Mouse (Mus musculus): ENCODE data around the gene Cacna1h.

The Cacna1h gene

DNA sequence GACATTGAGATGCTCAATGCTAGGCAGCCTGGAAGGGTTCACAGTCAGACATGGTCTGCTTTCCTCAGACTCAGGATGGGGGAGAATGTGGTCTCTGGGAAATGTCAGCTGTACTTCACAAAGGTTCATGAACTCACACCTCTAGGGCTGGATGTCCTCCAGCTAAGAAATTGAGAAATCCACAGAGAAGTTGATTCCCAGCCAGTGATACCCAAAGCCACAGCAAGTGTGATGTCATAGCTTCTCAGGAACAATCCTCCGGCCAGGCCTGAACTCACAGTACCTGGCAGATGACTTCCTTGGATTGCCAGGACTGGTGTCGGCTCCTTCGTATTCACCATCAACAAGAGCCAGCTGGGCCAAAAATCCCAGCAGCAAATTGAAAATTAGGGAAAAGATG lies 12.3 kb upstream of the Cacna1h start:
- no peak for DNase-seq (ENCODE audit: low spot score in 2 of 2)

DNA sequence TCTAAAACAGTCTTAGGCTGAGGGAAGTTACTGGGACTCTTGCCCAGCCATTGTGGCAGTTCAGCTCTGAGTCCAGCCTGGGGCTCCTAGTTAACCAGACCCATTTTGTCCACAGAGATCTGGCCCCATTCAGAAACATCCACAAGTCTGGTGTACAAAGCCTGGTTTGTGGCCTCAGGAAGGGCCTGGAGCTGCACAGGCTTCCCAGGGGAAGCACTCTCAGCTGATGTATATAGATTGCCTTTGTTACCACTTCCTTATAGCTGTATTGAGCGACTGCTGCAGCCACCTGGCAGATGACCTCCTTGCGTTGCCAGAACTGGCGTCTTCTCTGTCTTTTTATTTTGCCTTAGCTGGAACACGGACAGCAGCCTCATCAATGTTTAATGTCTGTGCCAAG lies 11.5 kb upstream of the Cacna1h start:
- no peak for DNase-seq (ENCODE audit: low spot score in 2 of 2)

DNA sequence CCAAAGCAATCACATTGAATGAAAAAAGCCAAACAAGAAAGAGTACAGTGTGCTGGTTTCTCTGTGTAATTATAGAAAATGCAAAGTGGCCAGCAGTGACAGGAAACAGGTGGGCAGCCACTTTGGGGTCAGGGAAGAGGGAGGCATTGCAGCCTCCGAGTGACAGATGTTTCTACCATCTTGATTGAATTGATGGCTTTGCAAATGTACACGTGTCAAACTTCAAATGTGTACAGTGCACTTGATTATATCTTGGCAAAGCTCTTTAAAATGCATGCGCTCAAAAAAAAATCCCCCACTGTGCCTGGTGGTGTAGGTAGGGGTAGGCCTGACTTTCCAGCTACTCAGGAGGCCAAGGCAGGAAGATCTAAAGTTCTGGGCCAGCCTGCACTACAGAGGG lies 9.3 kb upstream of the Cacna1h start:
- no peak for DNase-seq (ENCODE audit: low spot score in 2 of 2)

DNA sequence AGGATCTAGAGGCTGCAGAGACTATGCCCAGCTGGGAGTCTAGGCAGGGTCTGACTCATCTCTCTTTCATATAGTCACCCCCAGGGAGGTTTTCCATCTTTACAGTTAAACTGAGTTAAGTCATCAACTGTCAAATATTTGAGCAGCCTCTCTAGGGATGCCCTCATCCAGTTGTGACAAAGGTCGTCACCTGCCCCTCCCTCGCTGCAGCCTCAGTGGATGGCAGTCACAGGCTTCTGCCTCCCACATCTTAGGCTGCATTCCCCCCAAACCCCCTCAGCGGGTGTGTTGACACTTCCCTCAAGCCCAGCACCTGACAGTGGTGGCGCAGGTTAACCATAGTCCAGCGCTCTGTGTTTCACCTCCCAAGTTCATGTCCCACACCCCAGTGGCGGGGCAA lies 7.8 kb upstream of the Cacna1h start:
- no peak for DNase-seq (ENCODE audit: low spot score in 2 of 2)

DNA sequence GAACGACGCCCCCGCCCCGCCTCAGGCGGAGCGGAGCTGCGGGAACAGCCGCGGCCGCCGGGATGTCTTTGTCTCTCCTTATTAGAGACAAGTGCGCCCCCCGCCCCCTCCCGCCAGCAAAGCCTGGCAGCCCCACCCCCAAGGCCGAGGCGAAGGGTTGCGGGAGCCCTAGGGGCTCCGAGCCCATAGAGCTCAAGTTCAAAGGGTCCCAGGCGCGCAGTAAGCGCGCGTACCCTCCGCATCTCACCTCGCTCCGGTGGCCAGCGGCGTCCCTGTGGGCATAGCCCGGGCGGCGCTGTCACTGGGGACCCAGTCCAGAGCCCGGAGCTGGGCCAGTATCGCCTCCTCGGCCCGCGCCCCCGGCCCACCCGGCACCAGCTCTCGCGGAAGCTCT lies 363 bp downstream of the Cacna1h start:
- DNase-seq (ENCODE audit: low spot score in 2 of 2) = peak; percentile 53

DNA sequence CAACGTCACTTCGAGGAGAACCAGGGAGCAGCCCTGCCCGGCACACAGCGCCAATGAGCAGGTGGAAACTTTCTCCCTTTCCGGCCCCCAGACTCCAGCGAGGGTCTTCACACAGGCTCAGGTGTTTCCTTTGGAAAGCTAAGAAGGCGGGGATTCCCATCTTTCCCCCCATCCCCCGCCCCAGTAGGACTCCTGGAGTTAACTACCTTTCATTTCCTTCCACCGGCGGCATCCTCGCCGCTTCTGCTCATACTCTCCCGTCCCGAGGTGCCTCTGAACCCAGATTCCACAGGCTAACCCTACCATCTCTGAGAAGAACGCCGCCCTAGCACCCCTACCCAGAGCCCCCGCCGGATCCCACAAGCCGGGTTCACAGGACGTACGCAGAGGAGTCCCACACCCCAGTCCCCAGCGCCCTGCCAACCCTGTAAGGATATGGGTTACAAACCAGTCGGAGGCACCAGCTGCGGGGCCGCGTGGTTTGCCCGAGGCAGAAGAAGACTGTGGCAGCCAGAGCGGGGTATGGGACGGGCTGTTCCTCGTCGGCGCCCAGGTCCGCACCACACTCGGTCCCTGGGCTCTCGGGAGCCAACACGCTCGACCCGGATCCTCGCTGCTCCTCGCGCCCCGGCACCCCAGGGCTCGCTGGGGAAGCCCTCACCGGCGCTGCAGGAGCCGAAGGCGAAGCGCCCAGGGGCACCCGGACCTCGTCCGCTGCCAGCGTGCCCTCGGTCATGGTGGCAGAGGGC lies 976 bp downstream of the Cacna1h start:
- DNase-seq (ENCODE audit: low spot score in 2 of 2) = peak; percentile 65 to 68

DNA sequence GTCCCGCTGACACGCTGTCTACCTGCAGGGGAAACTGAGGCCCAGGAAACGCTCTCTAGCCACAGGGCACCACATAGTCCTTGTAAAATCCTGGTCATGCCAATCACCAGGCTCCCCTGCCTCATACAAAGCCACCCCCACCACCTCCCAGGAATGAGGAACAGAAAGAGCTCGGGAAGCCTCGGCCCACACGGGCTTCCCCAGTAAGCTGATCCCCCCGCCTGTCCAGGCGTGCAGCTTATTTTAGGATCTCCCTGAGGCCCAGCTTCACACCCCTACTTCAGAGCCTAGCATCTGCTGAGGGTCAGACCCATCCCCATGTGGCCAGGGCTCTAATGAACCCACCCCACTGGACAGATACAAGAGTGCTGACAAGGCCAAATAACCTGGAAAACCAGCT lies 3.0 kb downstream of the Cacna1h start:
- no peak for DNase-seq (ENCODE audit: low spot score in 2 of 2)

DNA sequence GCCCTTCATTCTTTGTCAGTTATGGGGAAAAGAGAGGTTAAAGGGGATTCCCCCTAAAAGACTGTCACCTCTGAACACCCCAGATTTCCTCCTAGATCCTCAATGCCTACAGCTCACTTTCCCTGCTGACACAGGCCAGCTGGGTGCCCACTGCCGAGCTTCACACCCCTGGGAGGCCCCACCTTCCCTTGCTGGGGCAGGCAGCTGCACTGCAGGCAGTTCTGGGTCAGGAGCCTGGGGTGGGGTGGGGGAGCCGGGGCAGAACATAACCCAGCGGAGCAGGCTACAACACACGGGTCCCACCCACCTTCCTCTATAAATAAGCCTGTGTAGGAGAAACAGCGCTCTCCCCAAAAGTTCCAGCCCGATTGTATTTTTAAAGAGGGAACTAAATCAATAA lies 3.7 kb downstream of the Cacna1h start:
- DNase-seq (ENCODE audit: low spot score in 2 of 2) = no peak

DNA sequence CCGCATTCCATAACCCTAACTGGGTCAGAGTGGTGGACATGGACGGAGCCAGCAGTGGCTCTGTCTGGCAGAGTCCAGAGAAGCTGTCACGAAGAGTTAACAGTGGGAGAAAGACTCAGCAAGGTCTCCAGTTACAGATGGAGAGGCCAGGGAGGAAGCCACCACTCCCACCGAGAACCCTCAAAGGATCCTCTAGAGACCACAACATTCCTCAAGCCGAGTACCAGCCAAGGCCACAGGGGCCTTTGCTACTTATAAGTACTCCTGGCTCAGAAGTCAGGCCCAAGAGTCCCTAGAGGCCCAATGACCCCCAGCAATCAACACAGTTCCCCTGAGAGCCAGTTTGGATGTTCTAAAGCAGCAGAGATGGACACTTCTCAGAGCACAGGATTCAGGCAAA lies 4.3 kb downstream of the Cacna1h start:
- no peak for DNase-seq (ENCODE audit: low spot score in 2 of 2)

DNA sequence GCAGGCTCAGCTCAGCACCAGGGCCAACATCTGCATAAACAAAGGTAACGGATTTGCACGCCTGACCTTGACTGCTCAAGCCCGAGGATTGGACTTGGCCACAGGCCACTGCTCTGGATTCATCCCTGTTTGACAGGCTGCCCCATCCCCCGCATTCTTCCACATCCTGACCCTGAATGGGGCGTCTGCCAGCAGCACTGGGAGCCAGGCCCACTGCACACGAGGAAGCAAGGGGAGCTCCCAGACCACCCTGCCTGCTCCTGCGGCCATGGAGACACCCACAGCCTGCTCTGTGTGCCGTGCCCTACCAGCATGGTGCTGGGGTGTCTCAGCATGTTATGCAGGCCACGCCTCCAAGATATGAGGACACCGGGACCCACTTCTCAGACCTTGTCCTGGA lies 6.1 kb downstream of the Cacna1h start:
- DNase-seq (ENCODE audit: low spot score in 2 of 2) = peak; percentile 71 to 75

DNA sequence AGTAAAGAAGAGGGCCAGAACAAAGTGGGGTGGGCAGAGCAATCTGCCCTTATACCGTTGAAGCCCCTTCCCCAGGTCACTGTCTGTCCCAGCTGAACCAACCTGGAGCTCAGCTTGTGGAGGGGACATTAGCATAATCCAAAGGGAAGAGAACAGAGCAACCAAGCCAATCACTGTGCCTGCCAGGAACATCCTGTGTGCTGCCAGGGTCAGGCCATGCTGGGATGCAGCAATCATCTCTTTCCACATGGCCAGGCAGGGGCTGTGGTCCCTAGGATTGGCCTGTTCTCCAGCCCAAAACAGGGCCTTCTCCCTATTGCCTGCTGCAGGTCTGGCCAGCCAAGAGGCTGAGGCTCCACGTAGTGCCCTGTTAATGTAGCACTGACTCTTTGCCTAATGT lies 7.6 kb downstream of the Cacna1h start:
- DNase-seq (ENCODE audit: low spot score in 2 of 2) = no peak

DNA sequence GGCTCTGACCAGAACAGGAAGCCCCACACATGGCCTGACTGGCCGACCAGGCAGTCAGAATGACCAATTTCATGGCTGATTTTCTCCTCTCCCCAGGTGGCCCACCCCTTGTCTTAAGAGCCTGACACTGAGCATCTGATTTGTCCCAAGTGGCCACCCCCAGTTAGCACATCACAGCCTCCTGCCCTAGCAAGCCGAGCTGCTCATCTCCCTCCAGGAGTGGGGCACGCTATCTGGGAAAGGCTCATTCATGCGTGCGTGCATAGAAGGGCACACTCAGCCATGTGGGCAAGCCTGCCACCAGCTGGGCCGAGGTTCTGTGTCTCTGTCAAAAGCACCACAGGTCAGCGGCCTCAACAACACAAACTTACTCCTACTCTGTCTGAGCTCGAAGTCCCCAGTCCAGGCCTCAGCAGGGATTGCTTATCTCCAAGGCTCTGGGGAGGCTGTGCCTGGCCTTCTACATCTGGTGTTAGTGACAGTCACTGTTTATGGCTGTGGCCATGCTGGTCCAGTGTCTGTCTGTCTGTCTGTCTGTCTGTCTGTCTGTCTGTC lies 9.0 kb downstream of the Cacna1h start:
- DNase-seq (ENCODE audit: low spot score in 2 of 2) = no peak

DNA sequence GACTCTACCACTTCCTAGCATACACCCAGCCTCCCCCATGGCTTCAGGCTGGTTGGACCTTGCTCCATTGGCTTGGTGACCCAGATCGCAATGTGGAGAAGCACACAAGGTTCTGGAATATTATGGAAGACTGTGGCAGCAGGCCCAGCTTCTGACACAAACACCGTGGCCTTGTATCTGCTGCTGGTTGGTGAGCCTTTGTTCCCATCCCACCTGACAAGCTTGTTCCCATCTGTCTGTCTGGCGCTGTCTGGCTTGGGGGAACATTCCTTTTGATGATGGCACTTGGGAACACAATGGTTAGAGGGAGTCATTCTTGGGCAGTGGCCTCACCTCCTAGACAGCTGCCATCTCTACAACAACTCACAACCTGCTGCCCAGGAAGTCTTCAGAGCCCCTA lies 12.6 kb downstream of the Cacna1h start:
- no peak for DNase-seq (ENCODE audit: low spot score in 2 of 2)

DNA sequence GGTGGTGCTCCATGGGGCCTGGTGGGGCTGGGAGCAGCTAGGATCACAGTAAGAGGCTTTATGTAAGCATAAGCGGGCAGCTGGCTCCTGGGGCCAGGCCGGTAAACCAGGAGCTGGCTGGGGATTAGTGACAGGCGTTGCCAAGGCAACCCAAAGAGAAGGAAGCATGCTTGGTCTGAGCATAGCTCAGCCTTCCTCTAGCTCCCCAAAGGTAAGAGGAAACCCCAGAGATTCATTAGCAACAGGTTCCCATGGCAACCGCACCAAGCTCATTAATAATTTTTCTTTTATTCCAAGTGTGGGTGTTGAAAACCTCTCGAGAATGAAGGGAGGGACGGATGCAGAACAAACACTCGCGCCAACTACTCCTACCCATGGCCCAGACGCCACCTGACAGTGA lies 14.7 kb downstream of the Cacna1h start:
- DNase-seq (ENCODE audit: low spot score in 2 of 2) = peak; percentile 71 to 76

DNA sequence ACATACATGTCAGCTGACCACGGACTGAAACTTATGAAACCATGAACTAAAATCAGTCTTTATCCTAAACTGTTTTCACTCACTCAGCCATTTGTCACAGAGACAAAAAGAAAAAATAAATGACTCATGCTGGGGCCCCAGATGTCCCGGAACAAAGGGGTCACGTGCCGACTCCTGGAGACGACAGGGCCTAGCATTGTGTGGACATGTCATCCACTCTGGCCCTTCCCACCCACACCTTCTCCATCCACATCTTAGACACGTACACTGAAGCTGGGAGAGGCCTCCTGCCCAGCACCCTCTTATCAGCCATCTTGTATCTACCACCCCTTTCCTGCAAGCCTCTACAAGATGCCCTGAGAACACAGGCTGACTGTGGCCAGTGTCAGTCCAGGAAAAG lies 15.6 kb downstream of the Cacna1h start:
- DNase-seq (ENCODE audit: low spot score in 2 of 2) = no peak

DNA sequence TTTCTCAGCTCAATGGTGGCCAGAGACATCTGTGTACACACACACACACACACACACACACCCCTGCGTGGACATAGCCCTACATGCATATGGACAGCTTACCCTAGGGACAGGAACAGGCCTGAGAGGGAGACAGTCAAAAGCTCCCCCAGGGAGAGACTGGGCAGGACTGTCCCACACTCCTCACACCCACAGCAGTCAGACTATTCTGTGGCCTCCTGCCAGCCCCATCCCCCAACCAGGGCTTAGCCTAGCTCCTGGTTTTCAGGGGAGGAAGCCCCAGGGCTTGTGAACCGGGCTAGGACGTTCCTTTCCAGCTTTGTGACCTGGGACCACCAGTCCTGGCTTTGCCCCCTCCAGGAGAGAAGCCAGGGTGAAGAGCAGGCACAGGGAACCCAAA lies 17.4 kb downstream of the Cacna1h start:
- DNase-seq (ENCODE audit: low spot score in 2 of 2) = no peak

DNA sequence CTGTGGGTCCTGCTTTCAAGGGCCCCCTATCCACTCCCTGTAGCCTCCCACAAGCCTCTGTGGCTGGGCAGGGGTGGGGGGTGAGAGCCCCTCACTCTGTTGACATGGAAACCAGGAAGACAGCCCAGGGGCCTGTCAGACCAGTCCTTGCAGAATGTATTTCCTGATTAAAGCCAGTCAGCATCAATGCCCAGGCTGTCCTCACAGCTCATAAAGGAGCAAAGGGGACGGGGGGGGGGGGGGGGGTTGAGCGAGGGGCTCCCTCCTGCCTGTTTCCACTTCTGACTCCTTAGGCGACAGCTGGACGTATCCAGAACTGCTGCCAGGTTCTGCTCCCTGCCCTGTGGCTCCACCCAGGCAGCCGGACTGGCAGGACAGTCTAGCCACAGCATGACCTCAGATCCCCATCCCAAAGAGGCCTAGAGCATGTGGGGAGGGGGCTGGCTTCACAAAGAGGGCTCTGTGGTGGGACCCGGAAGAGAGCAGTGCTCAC lies 18.1 kb downstream of the Cacna1h start:
- DNase-seq (ENCODE audit: low spot score in 2 of 2) = no peak

DNA sequence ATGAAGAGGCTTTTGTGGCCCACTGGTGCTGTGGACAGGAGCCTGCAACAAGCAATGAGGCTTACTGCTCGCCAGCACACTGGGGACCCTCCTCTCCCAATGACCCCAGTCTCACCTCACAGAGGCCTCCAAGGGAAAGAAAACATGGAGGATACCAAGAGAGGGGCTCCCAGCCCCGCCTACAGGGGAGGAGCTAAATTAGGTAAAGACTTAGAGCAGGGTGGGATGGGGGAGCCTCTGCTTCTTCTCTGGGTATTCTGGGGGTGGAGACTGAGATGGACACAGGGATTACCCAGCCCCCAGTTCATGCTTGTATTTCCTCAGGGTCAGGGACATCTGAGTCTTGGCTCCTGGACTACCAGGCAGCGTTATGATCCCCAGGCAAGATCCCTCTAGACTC lies 18.7 kb downstream of the Cacna1h start:
- no peak for DNase-seq (ENCODE audit: low spot score in 2 of 2)

DNA sequence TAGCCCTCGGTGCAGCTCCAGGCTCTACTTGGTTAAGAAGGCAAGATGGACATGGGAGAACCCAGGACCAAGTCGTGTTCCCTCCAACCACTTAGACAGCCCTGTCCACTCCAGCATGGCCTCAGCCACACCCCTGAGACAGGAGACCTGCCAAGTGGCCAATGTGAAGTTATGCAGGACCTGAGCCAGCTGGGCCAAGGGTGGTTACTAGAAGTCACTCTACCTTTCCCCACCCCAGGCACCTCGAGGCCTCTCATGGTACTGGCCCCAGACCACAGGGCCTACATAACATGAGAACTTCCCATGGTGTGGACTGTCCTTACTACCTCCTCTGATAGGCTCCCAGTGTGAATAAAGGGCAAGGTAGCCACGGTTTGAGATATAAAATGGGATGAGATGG lies 19.4 kb downstream of the Cacna1h start:
- no peak for DNase-seq (ENCODE audit: low spot score in 2 of 2)

DNA sequence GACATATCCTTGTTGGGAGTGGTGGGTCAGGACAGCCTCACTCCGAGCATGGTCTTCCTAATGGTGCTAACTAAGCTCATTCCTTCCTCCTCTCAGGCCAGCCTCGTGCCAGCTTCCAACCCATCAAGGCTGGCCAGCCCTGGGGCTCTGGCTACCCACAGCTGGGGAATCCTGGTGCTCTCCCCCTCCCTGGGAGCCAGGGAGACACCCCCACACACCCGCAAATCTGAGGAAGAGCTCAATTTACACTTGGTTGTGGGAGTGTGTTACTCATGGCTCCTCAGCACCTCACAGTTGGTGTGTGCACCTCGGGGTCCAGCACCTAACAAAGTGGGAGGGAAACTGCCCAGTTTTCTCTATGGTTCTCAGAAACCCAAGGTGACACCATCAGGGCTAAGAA lies 22.3 kb downstream of the Cacna1h start:
- no peak for DNase-seq (ENCODE audit: low spot score in 2 of 2)

DNA sequence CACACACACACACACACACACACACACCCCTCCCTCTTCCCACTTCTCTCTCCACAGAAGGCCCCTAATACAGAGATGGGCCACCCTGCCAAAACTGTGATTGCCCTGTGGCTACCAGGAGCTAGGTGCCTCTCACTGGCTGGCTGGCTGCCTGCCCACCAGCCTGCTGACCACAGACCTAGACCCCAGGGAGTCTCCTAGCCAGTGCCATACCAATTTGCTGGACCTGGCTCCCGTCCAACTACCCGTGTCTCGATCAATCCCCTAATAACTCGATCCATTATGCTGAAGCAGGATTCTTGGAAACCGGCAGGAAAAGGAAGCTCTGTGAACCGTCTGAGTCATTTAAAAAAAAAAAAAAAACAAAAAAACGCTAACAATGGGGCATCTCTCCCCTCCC lies 22.8 kb downstream of the Cacna1h start:
- peak in 1 of 2 experiments; percentile 50 for DNase-seq (ENCODE audit: low spot score in 2 of 2)

DNA sequence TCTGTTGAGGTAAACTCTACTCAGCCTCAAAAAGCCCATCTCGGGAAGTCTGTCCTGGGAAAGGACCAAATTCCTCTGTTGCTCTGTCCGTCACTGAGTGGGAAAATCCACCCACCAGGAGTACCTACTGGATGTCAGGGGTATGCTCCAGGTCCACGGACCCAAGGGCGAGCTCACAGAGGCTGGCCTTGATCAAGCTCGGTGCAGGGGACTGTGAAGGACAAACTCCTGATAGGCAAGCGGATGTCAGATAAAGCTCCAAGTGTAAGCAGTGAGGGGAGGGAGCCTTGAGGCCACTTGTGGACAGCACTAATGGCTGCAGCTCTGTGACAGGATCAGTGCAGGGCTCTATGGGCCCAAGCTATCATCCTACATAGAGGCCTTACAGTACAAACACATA lies 23.4 kb downstream of the Cacna1h start:
- DNase-seq (ENCODE audit: low spot score in 2 of 2) = no peak

DNA sequence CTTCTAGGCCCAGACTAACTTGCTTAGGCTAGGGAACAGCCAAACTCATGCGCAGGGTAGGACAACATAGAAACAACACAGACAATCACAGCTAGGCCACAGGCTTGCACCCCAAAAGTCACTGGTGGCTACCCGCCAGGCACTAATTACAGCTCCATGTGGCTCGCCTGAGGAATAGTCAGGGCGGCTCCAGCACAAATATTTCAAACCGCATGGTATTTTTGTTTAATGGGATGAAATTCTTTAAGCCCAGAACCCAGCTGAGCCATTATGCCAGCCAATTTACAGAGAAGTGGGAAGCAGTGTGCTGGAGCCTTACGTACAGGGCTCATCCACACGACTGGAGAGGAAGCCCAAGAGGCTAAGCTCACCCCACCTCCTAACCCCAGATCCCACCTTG lies 24.0 kb downstream of the Cacna1h start:
- DNase-seq (ENCODE audit: low spot score in 2 of 2) = no peak

All from right cerebral cortex, postnatal 10 days (tissue).